Mouse (Mus musculus) G1E (cell line): ENCODE results near the gene Rnf126. TPM values are rescaled to one million over a fixed set of nuclear protein-coding genes. Genes with fewer than 3 reads are reported as not detected.

Source experiments
- ATAC-seq: 2 replicates; pipeline ENCODE4 v1.8.0; 2016; ENCODE audit warnings: mild to moderate bottlenecking; ENCODE audit not compliant: insufficient number of reproducible peaks, poor library complexity, low FRiP score, severe bottlenecking; ENCODE audit errors: extremely low read depth
- DNase-seq: peaks from one replicate; pipeline ENCODE4 v3.0.0; 2012; ENCODE audit warnings: low spot score
- H3K27me3 ChIP-seq: 2 replicates; pipeline ENCODE4 v1.6.1; 2012; ENCODE audit warnings: mild to moderate bottlenecking, low read length, inconsistent platforms; ENCODE audit not compliant: insufficient read depth
- H3K36me3 ChIP-seq: replicated peaks from 2 replicates; pipeline ENCODE3; 2012; ENCODE audit warnings: mild to moderate bottlenecking, inconsistent platforms
- H3K4me1 ChIP-seq: 2 replicates; pipeline ENCODE4 v1.6.1; 2012; ENCODE audit warnings: low read depth, low read length, inconsistent platforms, mixed read lengths; ENCODE audit not compliant: insufficient read depth
- H3K4me3 ChIP-seq: 2 replicates; pipeline ENCODE4 v1.5.1; 2012; ENCODE audit warnings: low read depth, mild to moderate bottlenecking, inconsistent platforms, low read length, moderate library complexity, mixed read lengths
- H3K9me3 ChIP-seq: replicated peaks from 2 replicates; pipeline ENCODE4 v1.6.1; 2012; ENCODE audit warnings: inconsistent platforms
- CTCF ChIP-seq: IDR thresholded peaks from 2 replicates; pipeline ENCODE4 v1.5.1; 2012; ENCODE audit warnings: low read depth, low read length, inconsistent platforms, mixed read lengths
- GATA1 ChIP-seq: IDR thresholded peaks from 2 replicates; pipeline ENCODE4 v1.6.1; 2012; ENCODE audit warnings: borderline replicate concordance, low read length, inconsistent platforms, mixed read lengths
- GATA2 ChIP-seq: IDR thresholded peaks from 2 replicates; pipeline ENCODE4 v1.6.1; 2012; ENCODE audit warnings: low read depth, low read length, inconsistent platforms, borderline replicate concordance
- POLR2AphosphoS5 ChIP-seq: IDR thresholded peaks from 2 replicates; pipeline ENCODE4 v1.6.1; 2012; ENCODE audit warnings: low read depth, low read length, inconsistent platforms; ENCODE audit not compliant: insufficient replicate concordance
- TAL1 ChIP-seq: conservative IDR thresholded peaks from 2 replicates; pipeline ENCODE4 v1.6.1; 2012; ENCODE audit warnings: low read depth, low read length, inconsistent platforms, mixed read lengths
- polyA plus RNA-seq: library from polyadenylated mRNA; stranded (reverse); fragments of >175 nt; gene quantifications from 2 replicates; pipeline ENCODE4 v1.2.3, GENCODE M21; 2012
- total RNA-seq, 2 experiments: library from RNA; stranded (forward) in 1 of 2; stranded (reverse) in 1 of 2; fragments of 200-1000 nt in 1 of 2; fragments of >200 nt in 1 of 2; fragmentation: Nextera tagmentation in 1 of 2; gene quantifications; 2 replicates each; pipeline ENCODE4 v1.2.3; 2014 to 2017

Gene Rnf126
- total and polyA plus RNA-seq, 3 experiments = 23.5 to 353 (median 109) TPM

DNA sequence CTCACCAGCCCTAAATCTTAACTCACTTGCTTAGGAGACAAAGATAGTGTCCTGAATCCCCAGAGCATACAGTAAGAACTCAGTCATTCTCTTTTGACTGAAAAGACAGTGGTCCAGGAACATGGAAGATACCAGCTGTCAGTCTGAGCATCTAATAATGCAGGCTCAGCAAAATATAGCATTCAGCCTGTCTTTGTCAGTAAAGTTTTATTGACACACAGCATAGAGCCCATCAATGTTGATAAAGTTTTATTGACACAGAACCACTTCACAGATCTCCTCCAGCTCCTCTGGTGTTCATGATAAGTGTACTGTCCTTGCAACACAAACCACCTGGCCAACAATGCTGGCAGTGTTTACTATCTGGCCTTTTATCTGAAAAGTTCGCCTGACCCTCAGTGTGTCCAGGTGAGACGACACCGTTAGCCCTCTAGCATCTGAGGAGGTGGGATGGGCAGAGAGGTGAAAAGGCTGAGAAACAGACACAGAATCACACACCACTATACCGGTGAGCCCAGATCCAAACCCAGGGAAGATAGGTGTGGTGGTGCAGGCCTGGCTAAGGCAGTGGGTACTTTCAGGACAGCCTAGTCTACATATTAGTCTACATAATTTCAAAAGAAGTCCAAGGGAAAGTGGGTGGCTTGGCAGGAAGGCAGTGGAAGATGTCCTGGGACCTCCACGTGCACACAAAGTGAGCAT lies 25.7 kb upstream of the Rnf126 start:
- H3K4me1 ChIP-seq = peaks cover 30% of the 10 kb centered on the region
- no peak overlapping the region for H3K4me3 ChIP-seq
- TF ChIP-seq GATA1 (no peak), TAL1 (no peak), POLR2AphosphoS5 (no peak), GATA2 (no peak), CTCF (no peak)
- ATAC-seq (no peak), DNase-seq (no peak)
- no peaks in the 10 kb centered on the region for H3K36me3 ChIP-seq
- H3K9me3 ChIP-seq = 0 out of 2 replicates have a peak, but pooled peaks cover 2% of the 10 kb centered on the region
- H3K27me3 ChIP-seq = peaks cover 43% of the 10 kb centered on the region

DNA sequence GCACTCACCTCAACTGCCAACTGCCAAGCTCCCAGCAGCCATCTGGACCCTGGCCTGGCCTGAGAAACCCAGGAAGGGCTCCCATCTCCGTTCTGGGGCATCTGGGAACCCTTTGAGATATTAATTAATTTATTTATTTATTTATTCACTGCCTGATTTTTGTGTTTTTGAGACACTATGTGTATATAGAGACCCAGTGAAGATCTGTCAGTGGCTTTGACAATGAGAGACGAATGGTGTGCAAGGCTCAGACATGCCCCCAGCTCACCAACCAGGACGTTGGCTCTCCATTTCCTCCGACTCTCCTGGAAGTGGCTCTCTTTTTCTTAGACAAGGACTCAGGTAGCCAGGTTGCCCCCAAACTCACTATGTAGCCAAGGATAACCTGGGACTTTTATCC lies 24.1 kb upstream of the Rnf126 start, which contains the start of gene Prss57:
Gene Prss57, minus strand, starts transcription at position 101 of the 400 bp plus-strand sequence.
- no peak within 1 kb of the TSS for H3K4me3 ChIP-seq
- peaks cover 25% of the 10 kb centered on the region for H3K4me1 ChIP-seq
- no peaks in the 10 kb centered on the region for H3K36me3 ChIP-seq
- H3K9me3 ChIP-seq = 0 out of 2 replicates have a peak, but pooled peaks cover 2% of the 10 kb centered on the region
- peaks cover 40% of the 10 kb centered on the region for H3K27me3 ChIP-seq
- ATAC-seq (no peak), DNase-seq (no peak)
- TF ChIP-seq GATA2 = no peak
- TF ChIP-seq TAL1 = no peak
- no peak for TF ChIP-seq POLR2AphosphoS5
- no peak for TF ChIP-seq CTCF

DNA sequence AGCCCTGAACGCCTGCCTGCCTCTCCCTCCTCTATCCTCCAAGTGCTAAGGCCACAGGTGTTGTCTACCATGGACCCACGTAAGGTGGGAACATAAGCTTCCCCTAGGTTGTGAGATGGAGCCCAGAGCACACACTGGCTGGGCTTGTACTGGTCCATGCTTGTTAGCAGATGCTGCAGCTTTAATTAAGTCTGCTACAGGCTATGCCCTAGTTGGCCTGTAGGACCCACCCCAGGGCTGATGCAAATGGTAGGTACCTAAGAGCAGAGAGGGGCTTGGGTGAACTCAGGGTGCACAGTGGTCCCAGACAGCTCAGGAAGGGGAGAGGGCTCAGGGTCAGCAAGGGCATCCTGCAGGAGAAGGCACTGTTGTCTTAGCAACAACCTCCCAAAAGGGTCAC lies 22.8 kb upstream of the Rnf126 start:
- Histone ChIP-seq H3K27me3 (peaks cover 38% of the 10 kb centered on the region), H3K4me3 (no peak overlapping the region), H3K36me3 (no peaks in the 10 kb centered on the region), H3K4me1 (peaks cover 22% of the 10 kb centered on the region), H3K9me3 (no peaks in the 10 kb centered on the region)
- TF ChIP-seq POLR2AphosphoS5 (no peak), GATA2 (no peak), CTCF (no peak), GATA1 (no peak), TAL1 (no peak)
- ATAC-seq = no peak
- no peak for DNase-seq

DNA sequence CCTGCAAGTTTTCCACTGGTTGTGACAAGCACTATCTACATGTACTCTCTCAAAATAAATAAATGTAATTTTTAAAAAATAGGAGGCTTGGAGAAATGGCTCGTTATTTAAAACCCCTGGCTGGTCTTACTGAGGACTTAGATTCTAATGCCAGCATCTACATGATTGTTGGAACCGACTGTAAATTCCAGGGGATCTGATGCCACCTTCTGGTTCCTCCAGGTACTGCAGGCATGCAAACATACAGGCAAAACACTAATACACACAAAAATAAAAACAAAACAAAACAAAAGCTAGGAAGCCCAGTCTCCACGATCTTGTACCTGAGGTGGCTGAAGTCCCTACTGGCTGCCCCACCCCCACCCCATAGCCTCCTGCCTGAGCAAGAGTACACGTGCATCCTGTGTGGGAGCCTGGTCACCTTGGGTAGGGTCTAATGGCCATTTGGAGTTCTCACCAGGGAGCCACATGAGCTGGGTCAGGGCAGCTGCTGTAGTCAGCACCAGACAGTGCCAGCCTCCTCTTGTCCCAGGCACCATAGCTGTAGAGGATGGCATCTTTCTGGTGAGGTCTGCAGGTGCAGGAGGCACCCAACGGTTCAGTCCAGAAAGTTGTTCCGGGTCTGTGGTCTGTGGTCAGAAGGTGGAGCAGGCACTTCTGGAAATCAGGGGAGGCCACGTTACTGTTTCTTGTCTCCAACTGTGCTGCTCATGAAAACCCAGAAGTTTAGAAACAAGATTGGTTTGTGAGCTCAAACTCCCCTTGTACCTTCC lies 21.8 kb upstream of the Rnf126 start:
- no peak for ATAC-seq

DNA sequence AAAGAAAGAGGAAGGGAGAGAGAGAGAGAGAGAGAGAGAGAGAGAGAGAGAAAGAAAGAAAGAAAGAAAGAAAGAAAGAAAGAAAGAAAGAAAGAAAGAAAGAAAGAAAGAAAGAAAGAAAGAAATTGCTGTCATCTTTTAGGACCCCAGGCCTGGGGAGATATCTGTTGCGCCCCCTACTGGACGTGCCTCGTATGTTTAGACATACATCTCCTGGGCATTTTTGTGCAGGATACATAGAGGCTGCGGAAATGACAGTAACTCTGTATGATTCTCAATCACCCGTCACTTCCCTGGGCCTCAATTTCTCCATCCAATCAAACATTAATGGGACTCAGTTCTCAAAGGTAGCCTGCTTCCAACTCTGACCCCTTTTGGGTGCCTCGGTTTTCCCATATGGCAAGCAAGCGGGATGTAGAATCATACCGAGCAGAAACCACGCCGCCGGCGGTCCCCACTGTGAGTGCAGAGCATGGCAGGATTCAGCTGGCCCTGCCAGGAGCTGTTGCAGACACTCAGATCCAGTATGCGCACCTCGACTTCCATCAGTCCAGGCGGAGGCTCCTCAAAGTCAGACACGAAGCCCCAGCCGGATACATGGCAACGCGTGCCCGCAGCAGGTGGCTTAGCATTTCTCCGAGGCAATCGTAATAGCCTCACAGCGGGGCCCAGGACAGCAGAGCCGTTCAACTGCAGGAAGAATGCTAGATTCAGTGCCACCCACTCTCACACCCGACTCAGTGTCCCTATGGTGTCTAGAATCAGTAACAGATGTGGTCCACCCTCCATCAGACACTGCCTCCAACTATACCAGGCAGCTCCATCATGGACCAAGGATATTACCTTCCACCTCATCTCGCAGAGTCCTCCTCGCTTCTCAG lies 17.4 kb upstream of the Rnf126 start:
- no peaks in the 10 kb centered on the region for H3K36me3 ChIP-seq
- peaks cover 22% of the 10 kb centered on the region for H3K4me1 ChIP-seq
- peaks cover 38% of the 10 kb centered on the region for H3K27me3 ChIP-seq
- ATAC-seq (no peak), DNase-seq (no peak)
- TF ChIP-seq GATA1 (no peak), CTCF (peak; percentile 35)
- H3K4me3 ChIP-seq = no peak overlapping the region
- H3K9me3 ChIP-seq = 0 out of 2 replicates have a peak, but pooled peaks cover 2% of the 10 kb centered on the region

More for the DNA sequence above, 21.8 kb upstream of the Rnf126 start:
- Histone ChIP-seq H3K36me3 (no peaks in the 10 kb centered on the region), H3K27me3 (peaks cover 34% of the 10 kb centered on the region), H3K4me1 (peaks cover 14% of the 10 kb centered on the region), H3K9me3 (no peaks in the 10 kb centered on the region), H3K4me3 (no peak overlapping the region)
- no peak for DNase-seq
- TF ChIP-seq GATA1 = no peak
- no peak for TF ChIP-seq TAL1
- no peak for TF ChIP-seq GATA2
- TF ChIP-seq CTCF = peak; percentile 68
- no peak for TF ChIP-seq POLR2AphosphoS5

DNA sequence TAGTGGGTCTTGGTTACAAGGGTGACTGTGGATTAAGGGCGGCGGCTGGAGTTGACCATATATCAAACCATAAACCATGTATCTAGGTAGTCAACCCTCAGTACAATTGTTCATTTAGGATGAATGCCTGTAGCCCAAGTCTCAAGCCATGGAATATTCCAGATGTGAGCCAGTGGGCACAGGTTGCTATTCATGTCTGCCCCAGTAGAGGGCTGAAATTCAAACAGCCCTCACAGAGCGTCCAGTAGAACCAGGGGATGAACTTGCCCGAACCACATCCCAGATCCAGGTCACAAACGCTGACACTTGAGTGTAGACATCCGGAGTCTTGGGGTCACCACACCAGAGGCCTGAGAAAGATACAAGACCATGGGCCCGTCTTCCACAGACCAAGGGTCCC lies 16.3 kb upstream of the Rnf126 start:
- Histone ChIP-seq H3K27me3 (peaks cover 47% of the 10 kb centered on the region), H3K36me3 (no peaks in the 10 kb centered on the region), H3K4me3 (no peak overlapping the region), H3K9me3 (0 out of 2 replicates have a peak, but pooled peaks cover 2% of the 10 kb centered on the region), H3K4me1 (peaks cover 18% of the 10 kb centered on the region)
- ATAC-seq = no peak
- no peak for TF ChIP-seq GATA1
- no peak for TF ChIP-seq GATA2
- TF ChIP-seq TAL1 = no peak
- TF ChIP-seq CTCF = no peak
- no peak for TF ChIP-seq POLR2AphosphoS5
- no peak for DNase-seq
